Mouse (Mus musculus): ENCODE data around the gene Gpsm2. TPM values are rescaled to one million over a fixed set of nuclear protein-coding genes. Genes with fewer than 3 reads are reported as not detected.

The Gpsm2 gene
- polyA plus RNA-seq, 2 experiments = 20.1 to 48.6 TPM

DNA sequence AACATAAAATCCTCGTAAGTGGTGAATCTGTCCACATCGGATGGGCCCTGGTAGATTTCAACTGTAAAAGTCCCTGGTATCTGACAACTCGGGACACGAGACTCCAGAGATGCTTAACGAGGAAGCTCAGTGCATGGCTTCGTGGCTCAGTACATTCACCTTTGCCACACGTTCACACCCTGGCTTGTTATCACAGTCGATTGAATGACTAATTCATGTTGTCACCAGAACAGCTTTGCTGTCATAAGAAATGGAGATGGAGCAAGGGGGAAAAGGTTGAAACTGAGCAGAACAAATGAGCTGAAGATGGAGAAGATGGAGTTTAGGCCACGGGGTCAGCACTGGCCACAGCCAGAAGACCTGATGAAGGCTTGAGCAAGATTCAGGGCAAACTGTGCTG, 35.5 kb upstream of the Gpsm2 start:
- no peak for ATAC-seq (ENCODE audit: insufficient read depth)
- Histone ChIP-seq H3K4me2 (ENCODE audit: low read depth) (no peak overlapping the region), H3K4me1 (replicated peaks; ENCODE audit: control insufficient read depth in 2 of 2, insufficient read depth in 2 of 2, low read length in 1 of 2) (peaks cover 25 to 31% of the 10 kb centered on the region in 2 experiments), H3K4me3 (ENCODE audit: insufficient read depth in 1 of 2, low read depth in 2 of 2, low read length in 2 of 2) (no peak overlapping the region), H3K9me3 (ENCODE audit: control insufficient read depth, low read length) (no peaks in the 10 kb centered on the region), H3K36me3 (replicated peaks; ENCODE audit: control insufficient read depth, insufficient read depth, low read depth) (no peaks in the 10 kb centered on the region), H3K9ac (replicated peaks) (no peak overlapping the region), H3K27ac (no peak overlapping the region), H3K27me3 (ENCODE audit: control insufficient read depth, insufficient read depth, low read length) (no peaks in the 10 kb centered on the region)
- 76% methylated on average over 9 of the region's 9 CpGs for WGBS (ENCODE audit: insufficient replicate concordance)
- TF ChIP-seq CTCF (IDR thresholded peaks at IDR 0.05; ENCODE audit: low read depth) (no peak), EP300 (IDR thresholded peaks at IDR 0.05; ENCODE audit: low read depth) (no peak)
- DNase-seq (ENCODE audit: low read depth in 3 of 3, low spot score in 3 of 3) = no peak

GRCm38 (mm10) chr3:108756131-108756530, 34.0 kb upstream of the Gpsm2 start:
- Histone ChIP-seq H3K4me3 (ENCODE audit: insufficient read depth in 1 of 2, low read depth in 2 of 2, low read length in 2 of 2) (no peak overlapping the region), H3K4me2 (ENCODE audit: low read depth) (peak overlapping the region; percentile 45), H3K4me1 (replicated peaks; ENCODE audit: control insufficient read depth in 2 of 2, insufficient read depth in 2 of 2, low read length in 1 of 2) (peaks cover 38 to 45% of the 10 kb centered on the region in 2 experiments), H3K36me3 (replicated peaks; ENCODE audit: control insufficient read depth, insufficient read depth, low read depth) (no peaks in the 10 kb centered on the region), H3K27me3 (ENCODE audit: control insufficient read depth, insufficient read depth, low read length) (no peaks in the 10 kb centered on the region), H3K9me3 (ENCODE audit: control insufficient read depth, low read length) (no peaks in the 10 kb centered on the region), H3K9ac (replicated peaks) (no peak overlapping the region), H3K27ac (peak overlapping the region; percentile 52; the same call in 1 of the 2 replicates)
- ATAC-seq (ENCODE audit: insufficient read depth) (no peak), DNase-seq (ENCODE audit: low read depth in 3 of 3, low spot score in 3 of 3) (no peak)
- WGBS (ENCODE audit: insufficient replicate concordance) = 72% methylated on average over 1 of the region's 1 CpGs
- TF ChIP-seq CTCF (IDR thresholded peaks at IDR 0.05; ENCODE audit: low read depth) (no peak), EP300 (IDR thresholded peaks at IDR 0.05; ENCODE audit: low read depth) (no peak)

DNA sequence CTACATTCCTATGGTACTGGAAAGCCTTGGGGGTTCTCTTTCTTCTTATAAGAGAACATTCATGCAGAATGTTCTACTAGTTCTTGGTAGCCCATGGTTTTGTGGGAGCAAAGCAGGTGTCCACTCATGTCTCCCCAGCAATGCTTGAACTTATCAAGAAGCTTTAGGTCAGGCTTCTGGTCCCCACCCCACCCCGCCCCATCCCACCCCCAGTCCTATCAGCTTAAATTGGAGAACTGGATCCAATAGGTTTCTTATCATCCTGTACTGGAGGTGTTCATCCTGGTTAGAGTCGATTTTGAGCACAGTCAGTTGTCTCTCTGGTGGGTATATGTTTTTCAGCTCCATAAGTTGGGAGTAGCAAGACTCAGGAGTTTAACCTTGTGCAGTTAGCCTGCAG, 33.4 kb upstream of the Gpsm2 start:
- H3K4me2 ChIP-seq (ENCODE audit: low read depth) = peak overlapping the region; percentile 45
- peak overlapping the region; percentile 52 for H3K27ac ChIP-seq
- no peak overlapping the region for H3K9ac ChIP-seq (replicated peaks)
- ATAC-seq (ENCODE audit: insufficient read depth) (peak; percentile 56), DNase-seq (ENCODE audit: low read depth in 3 of 3, low spot score in 3 of 3) (no peak)
- peaks cover 44 to 49% of the 10 kb centered on the region in 2 experiments for H3K4me1 ChIP-seq (replicated peaks; ENCODE audit: control insufficient read depth in 2 of 2, insufficient read depth in 2 of 2, low read length in 1 of 2)
- no peaks in the 10 kb centered on the region for H3K27me3 ChIP-seq (ENCODE audit: control insufficient read depth, insufficient read depth, low read length)
- 19% methylated on average over 2 of the region's 2 CpGs for WGBS (ENCODE audit: insufficient replicate concordance)
- no peak; the same call in 1 of the 2 replicates for TF ChIP-seq EP300 (IDR thresholded peaks at IDR 0.05; ENCODE audit: low read depth)
- no peak for TF ChIP-seq CTCF (IDR thresholded peaks at IDR 0.05; ENCODE audit: low read depth)
- no peaks in the 10 kb centered on the region for H3K36me3 ChIP-seq (replicated peaks; ENCODE audit: control insufficient read depth, insufficient read depth, low read depth)
- no peaks in the 10 kb centered on the region for H3K9me3 ChIP-seq (ENCODE audit: control insufficient read depth, low read length)
- no peak overlapping the region for H3K4me3 ChIP-seq (ENCODE audit: insufficient read depth in 1 of 2, low read depth in 2 of 2, low read length in 2 of 2)

- peaks cover 50 to 54% of the 10 kb centered on the region in 2 experiments for H3K4me1 ChIP-seq (replicated peaks; ENCODE audit: control insufficient read depth in 2 of 2, insufficient read depth in 2 of 2, low read length in 1 of 2)
Measured at GRCm38 (mm10) chr3:108754541-108754940, 32.4 kb upstream of the Gpsm2 start.

DNA sequence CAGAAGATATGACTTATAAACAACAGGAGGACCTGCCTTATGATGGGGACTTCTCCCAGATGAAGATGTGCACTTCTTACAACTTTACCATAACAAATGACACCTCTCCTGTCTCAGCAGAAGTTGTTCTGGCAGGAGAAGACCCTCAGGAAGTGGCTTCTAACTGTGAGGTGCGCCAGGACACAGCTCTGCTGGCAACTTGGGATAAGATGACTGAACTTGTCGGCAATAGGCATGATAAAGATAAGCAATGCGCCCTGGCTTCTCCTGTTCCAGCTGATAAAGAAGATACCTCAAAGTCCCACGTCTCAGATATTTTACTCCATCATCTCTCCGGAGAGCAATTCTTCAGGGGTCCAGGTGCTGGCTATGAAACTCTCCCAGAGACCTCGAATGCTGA, 29.6 kb upstream of the Gpsm2 start:
- peak; percentile 58 to 64 (median 61) for DNase-seq (ENCODE audit: low read depth in 3 of 3, low spot score in 3 of 3)
- peak overlapping the region; percentile 23 for H3K9ac ChIP-seq (replicated peaks)
- ATAC-seq (ENCODE audit: insufficient read depth) = peak; percentile 84
- peak overlapping the region; percentile 79 for H3K27ac ChIP-seq
- no peaks in the 10 kb centered on the region for H3K27me3 ChIP-seq (ENCODE audit: control insufficient read depth, insufficient read depth, low read length)
- H3K9me3 ChIP-seq (ENCODE audit: control insufficient read depth, low read length) = no peaks in the 10 kb centered on the region
- peak overlapping the region; percentile 28 to 42; a peak in 3 of 4 replicates for H3K4me3 ChIP-seq (ENCODE audit: insufficient read depth in 1 of 2, low read depth in 2 of 2, low read length in 2 of 2)
- TF ChIP-seq EP300 (IDR thresholded peaks at IDR 0.05; ENCODE audit: low read depth) (peak; percentile 92), CTCF (IDR thresholded peaks at IDR 0.05; ENCODE audit: low read depth) (no peak)
- H3K4me1 ChIP-seq (replicated peaks; ENCODE audit: control insufficient read depth in 2 of 2, insufficient read depth in 2 of 2, low read length in 1 of 2) = peaks cover 49 to 51% of the 10 kb centered on the region in 2 experiments
- H3K4me2 ChIP-seq (ENCODE audit: low read depth) = peak overlapping the region; percentile 61
- WGBS (ENCODE audit: insufficient replicate concordance) = 19% methylated on average over 6 of the region's 6 CpGs
- no peaks in the 10 kb centered on the region for H3K36me3 ChIP-seq (replicated peaks; ENCODE audit: control insufficient read depth, insufficient read depth, low read depth)

More at GRCm38 (mm10) chr3:108754541-108754940, 32.4 kb upstream of the Gpsm2 start:
- Histone ChIP-seq H3K9me3 (ENCODE audit: control insufficient read depth, low read length) (no peaks in the 10 kb centered on the region), H3K4me3 (ENCODE audit: insufficient read depth in 1 of 2, low read depth in 2 of 2, low read length in 2 of 2) (no peak overlapping the region), H3K36me3 (replicated peaks; ENCODE audit: control insufficient read depth, insufficient read depth, low read depth) (no peaks in the 10 kb centered on the region), H3K4me2 (ENCODE audit: low read depth) (peak overlapping the region; percentile 45), H3K27me3 (ENCODE audit: control insufficient read depth, insufficient read depth, low read length) (no peaks in the 10 kb centered on the region), H3K27ac (peak overlapping the region; percentile 45; the same call in 1 of the 2 replicates), H3K9ac (replicated peaks) (no peak overlapping the region)
- no peak for DNase-seq (ENCODE audit: low read depth in 3 of 3, low spot score in 3 of 3)
- TF ChIP-seq CTCF (IDR thresholded peaks at IDR 0.05; ENCODE audit: low read depth) (no peak), EP300 (IDR thresholded peaks at IDR 0.05; ENCODE audit: low read depth) (no peak)
- ATAC-seq (ENCODE audit: insufficient read depth) = peak; percentile 44
- 52% methylated on average over 1 of the region's 1 CpGs for WGBS (ENCODE audit: insufficient replicate concordance)

Data from liver, embryonic 14.5 days (tissue).